Mouse (Mus musculus) forebrain, embryonic 11.5 days (tissue): ENCODE data around the gene Dlg4. TPM values are rescaled to one million over a fixed set of nuclear protein-coding genes. Genes with fewer than 3 reads are reported as not detected.

Source experiments
- ATAC-seq: fragments of 200-750 bp; cut with Nextera tagmentation; replicated peaks from 2 replicates; pipeline ENCODE4 v1.8.0; 2017; ENCODE audit warnings: moderate TSS enrichment; ENCODE audit not compliant: low FRiP score
- DNase-seq: peaks from one replicate; pipeline ENCODE4 v3.0.0-alpha.2; 2017; ENCODE audit warnings: low spot score
- H3K27ac ChIP-seq: fragments of 300-500 bp; sonication (generic); 2 replicates; pipeline ENCODE4 v1.5.1; 2014; ENCODE audit warnings: low read depth, low read length
- H3K27me3 ChIP-seq: fragments of 300-500 bp; sonication (generic); 2 replicates; pipeline ENCODE4 v1.6.1; 2014; ENCODE audit warnings: mild to moderate bottlenecking, low read length, mixed read lengths; ENCODE audit not compliant: control insufficient read depth, insufficient read depth
- H3K36me3 ChIP-seq: fragments of 300-500 bp; sonication (generic); 2 replicates; pipeline ENCODE4 v1.6.1; 2014; ENCODE audit warnings: mild to moderate bottlenecking, low read length, moderate library complexity, mixed read lengths; ENCODE audit not compliant: control insufficient read depth, insufficient read depth
- H3K4me1 ChIP-seq: fragments of 300-500 bp; sonication (generic); replicated peaks from 2 replicates; pipeline ENCODE4 v1.6.1; 2014; ENCODE audit warnings: low read length, mixed read lengths; ENCODE audit not compliant: control insufficient read depth, insufficient read depth
- H3K4me2 ChIP-seq: fragments of 300-500 bp; sonication (generic); 2 replicates; pipeline ENCODE4 v1.6.1; 2014; ENCODE audit warnings: low read depth, mild to moderate bottlenecking, low read length, moderate library complexity, mixed read lengths; ENCODE audit not compliant: severe bottlenecking
- H3K4me3 ChIP-seq: fragments of 300-500 bp; sonication (generic); 2 replicates; pipeline ENCODE4 v1.5.1; 2014; ENCODE audit warnings: low read depth, low read length
- H3K9ac ChIP-seq: fragments of 300-500 bp; sonication (generic); 2 replicates; pipeline ENCODE4 v1.6.1; 2014; ENCODE audit warnings: low read length
- H3K9me3 ChIP-seq: fragments of 300-500 bp; sonication (generic); 2 replicates; pipeline ENCODE4 v1.6.1; 2016; ENCODE audit warnings: low read length, mixed read lengths; ENCODE audit not compliant: control insufficient read depth
- WGBS: fragments of 180-500 bp; shearing (Covaris S2); extraction: QIAGEN DNeasy Blood & Tissue Kit; methylation state at CpG from one replicate; pipeline ENCODE4 v1.1.7; 2014; 5-methylcytosine and 5-hydroxymethylcytosine counted together
- polyA plus RNA-seq: library from polyadenylated mRNA; unstranded; fragments of >200 nt; fragmentation: Nextera tagmentation; extraction: Ambion mirVana; gene quantifications from 2 replicates; pipeline ENCODE4 v1.2.1, GENCODE M21; 2014

The Dlg4 gene
- polyA plus RNA-seq, 1 experiment from 2014 or later = 21.5 TPM

GRCm38 (mm10) chr11:70042309-70043085 lies 25.8 kb downstream of the Dlg4 start:
- no peak overlapping the region for H3K9ac ChIP-seq
- no peak for ATAC-seq
- H3K4me3 ChIP-seq = no peak overlapping the region
- WGBS = 89% methylated on average over 23 of the region's 23 CpGs
- H3K4me1 ChIP-seq = no peaks in the 10 kb centered on the region
- DNase-seq = no peak
- no peaks in the 10 kb centered on the region for H3K9me3 ChIP-seq
- H3K27ac ChIP-seq = no peak overlapping the region
- H3K4me2 ChIP-seq = no peak overlapping the region
- peaks cover 5% of the 10 kb centered on the region; the same call in 1 of the 2 replicates for H3K36me3 ChIP-seq
- H3K27me3 ChIP-seq = no peaks in the 10 kb centered on the region

- Histone ChIP-seq H3K9ac (no peak overlapping the region), H3K4me2 (no peak overlapping the region), H3K4me3 (no peak overlapping the region), H3K27ac (no peak overlapping the region), H3K9me3 (no peaks in the 10 kb centered on the region), H3K27me3 (no peaks in the 10 kb centered on the region), H3K4me1 (no peaks in the 10 kb centered on the region), H3K36me3 (peaks cover 5% of the 10 kb centered on the region; the same call in 1 of the 2 replicates)
- 87% methylated on average over 7 of the region's 7 CpGs for WGBS
- DNase-seq (no peak), ATAC-seq (no peak)
These were observed 26.9 kb downstream of the Dlg4 start for GRCm38 (mm10) chr11:70043665-70044064.

GRCm38 (mm10) chr11:70045435-70045834 lies 28.7 kb downstream of the Dlg4 start:
- Histone ChIP-seq H3K4me3 (no peak overlapping the region), H3K36me3 (no peaks in the 10 kb centered on the region; the same call in 1 of the 2 replicates), H3K9me3 (no peaks in the 10 kb centered on the region), H3K27me3 (no peaks in the 10 kb centered on the region), H3K9ac (no peak overlapping the region), H3K27ac (no peak overlapping the region), H3K4me2 (no peak overlapping the region), H3K4me1 (no peaks in the 10 kb centered on the region)
- DNase-seq = no peak
- WGBS = 51% methylated on average over 9 of the region's 9 CpGs
- ATAC-seq = no peak

- H3K4me2 ChIP-seq = no peak overlapping the region
- H3K27me3 ChIP-seq = no peaks in the 10 kb centered on the region
- H3K4me1 ChIP-seq = no peaks in the 10 kb centered on the region
- H3K27ac ChIP-seq = no peak overlapping the region
- no peaks in the 10 kb centered on the region for H3K9me3 ChIP-seq
- no peak overlapping the region for H3K4me3 ChIP-seq
- DNase-seq (no peak), ATAC-seq (no peak)
- no peak overlapping the region for H3K9ac ChIP-seq
- no peaks in the 10 kb centered on the region; the same call in 1 of the 2 replicates for H3K36me3 ChIP-seq
- 74% methylated on average over 6 of the region's 6 CpGs for WGBS
These were observed 32.6 kb downstream of the Dlg4 start for GRCm38 (mm10) chr11:70049366-70049765.

GRCm38 (mm10) chr11:70049816-70050215 lies 33.1 kb downstream of the Dlg4 start:
- ATAC-seq = no peak

GRCm38 (mm10) chr11:70053156-70053555 lies 36.4 kb downstream of the Dlg4 start:
- Histone ChIP-seq H3K27me3 (no peaks in the 10 kb centered on the region), H3K4me3 (no peak overlapping the region), H3K9me3 (no peaks in the 10 kb centered on the region), H3K9ac (no peak overlapping the region), H3K27ac (no peak overlapping the region), H3K4me2 (no peak overlapping the region), H3K4me1 (no peaks in the 10 kb centered on the region; the same call in 1 of the 2 replicates), H3K36me3 (no peaks in the 10 kb centered on the region)
- no peak for ATAC-seq
- DNase-seq = no peak
- WGBS = 78% methylated on average over 7 of the region's 7 CpGs

More at GRCm38 (mm10) chr11:70049816-70050215, 33.1 kb downstream of the Dlg4 start:
- Histone ChIP-seq H3K4me3 (no peak overlapping the region), H3K4me2 (no peak overlapping the region), H3K9ac (no peak overlapping the region), H3K27me3 (no peaks in the 10 kb centered on the region), H3K4me1 (no peaks in the 10 kb centered on the region), H3K27ac (no peak overlapping the region), H3K36me3 (no peaks in the 10 kb centered on the region; the same call in 1 of the 2 replicates), H3K9me3 (no peaks in the 10 kb centered on the region)
- WGBS = 56% methylated on average over 10 of the region's 10 CpGs
- no peak for DNase-seq

GRCm38 (mm10) chr11:70053898-70054570 lies 37.3 kb downstream of the Dlg4 start, which contains the start of gene Asgr1:
Gene Asgr1 (plus strand): TSS chr11:70054085.
- H3K4me2 ChIP-seq = no peak within 1 kb of the TSS
- WGBS = 79% methylated on average over 10 of the region's 10 CpGs
- H3K4me3 ChIP-seq = no peak within 1 kb of the TSS
- ATAC-seq (no peak), DNase-seq (no peak)
- no peaks in the 10 kb centered on the region for H3K36me3 ChIP-seq
- H3K27ac ChIP-seq = no peak within 1 kb of the TSS
- no peaks in the 10 kb centered on the region for H3K27me3 ChIP-seq
- H3K9ac ChIP-seq = no peak within 1 kb of the TSS
- H3K4me1 ChIP-seq = no peaks in the 10 kb centered on the region; the same call in 1 of the 2 replicates
- no peaks in the 10 kb centered on the region for H3K9me3 ChIP-seq

GRCm38 (mm10) chr11:70055618-70056214 lies 39.0 kb downstream of the Dlg4 start:
- no peaks in the 10 kb centered on the region for H3K9me3 ChIP-seq
- H3K36me3 ChIP-seq = no peaks in the 10 kb centered on the region
- no peak; the same call in 1 of the 2 replicates for ATAC-seq
- H3K4me3 ChIP-seq = no peak overlapping the region
- WGBS = 26% methylated on average over 18 of the region's 18 CpGs
- H3K27ac ChIP-seq = no peak overlapping the region
- H3K4me2 ChIP-seq = peak overlapping the region; percentile 32; the same call in 1 of the 2 replicates
- no peaks in the 10 kb centered on the region for H3K27me3 ChIP-seq
- no peak overlapping the region for H3K9ac ChIP-seq
- no peaks in the 10 kb centered on the region; the same call in 1 of the 2 replicates for H3K4me1 ChIP-seq
- peak; percentile 86 for DNase-seq
